Mouse (Mus musculus): ENCODE data around the gene Gm20661. TPM values are rescaled to one million over a fixed set of nuclear protein-coding genes. Genes with fewer than 3 reads are reported as not detected.

Gene Gm20661
- polyA plus RNA-seq (2015; fragmentation: Nextera tagmentation; extraction: Ambion mirVana), result 6.9 and 7.4 TPM in 2 replicates

DNA sequence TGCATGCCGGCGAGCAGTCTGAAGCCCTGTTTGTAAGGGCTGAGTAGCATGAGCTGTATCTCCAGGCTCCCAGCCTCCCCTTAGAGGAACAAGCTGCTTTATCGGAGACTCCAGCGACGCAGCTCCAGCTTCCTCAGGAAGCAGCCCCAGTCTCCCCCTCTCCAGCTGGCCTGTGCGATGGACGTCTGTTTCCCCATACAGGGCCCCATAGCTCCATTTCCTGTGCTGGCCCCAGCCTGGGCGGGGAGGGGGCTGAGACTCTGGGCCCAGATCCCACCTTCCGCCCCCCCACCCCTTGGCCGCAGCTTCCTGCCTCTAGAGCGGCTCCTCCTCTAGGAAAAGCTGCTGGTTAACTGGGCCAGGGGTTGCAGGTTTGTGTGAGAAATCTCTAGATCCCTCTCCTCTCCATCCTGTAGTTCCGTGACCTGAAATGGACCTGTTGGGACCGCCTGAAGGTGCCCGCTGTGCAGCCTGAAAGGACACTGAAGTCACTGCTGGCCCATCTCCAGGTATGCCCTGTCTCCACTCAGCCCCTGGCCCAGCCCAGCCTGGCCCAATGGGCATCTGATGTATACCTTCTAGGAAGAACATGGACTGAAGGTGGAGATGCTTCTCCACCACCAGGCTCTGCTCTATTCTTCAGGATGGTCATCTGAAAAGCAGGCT, at the start of gene Gm20661:
Gene Gm20661 (plus strand): TSS at position 378 of the 666 bp plus-strand sequence.
- H3K4me1 ChIP-seq, result peaks cover 67% of the 10 kb centered on the region
- H3K4me2 ChIP-seq, result peak within 1 kb of the TSS; percentile 81
- peak within 1 kb of the TSS; percentile 99 for H3K27ac ChIP-seq
- peak within 1 kb of the TSS; percentile 70 for H3K4me3 ChIP-seq
- H3K9ac ChIP-seq, result peak within 1 kb of the TSS; percentile 66
- H3K36me3 ChIP-seq, result 0 out of 2 replicates have a peak, but pooled peaks cover 2% of the 10 kb centered on the region
- no peaks in the 10 kb centered on the region for H3K9me3 ChIP-seq
- H3K27me3 ChIP-seq, result no peaks in the 10 kb centered on the region
- 8% methylated on average over 14 of the region's 14 CpGs for WGBS
- peak; percentile 81 for ATAC-seq (ENCODE audit: insufficient number of reproducible peaks, low FRiP score, low TSS enrichment, low read depth)

DNA sequence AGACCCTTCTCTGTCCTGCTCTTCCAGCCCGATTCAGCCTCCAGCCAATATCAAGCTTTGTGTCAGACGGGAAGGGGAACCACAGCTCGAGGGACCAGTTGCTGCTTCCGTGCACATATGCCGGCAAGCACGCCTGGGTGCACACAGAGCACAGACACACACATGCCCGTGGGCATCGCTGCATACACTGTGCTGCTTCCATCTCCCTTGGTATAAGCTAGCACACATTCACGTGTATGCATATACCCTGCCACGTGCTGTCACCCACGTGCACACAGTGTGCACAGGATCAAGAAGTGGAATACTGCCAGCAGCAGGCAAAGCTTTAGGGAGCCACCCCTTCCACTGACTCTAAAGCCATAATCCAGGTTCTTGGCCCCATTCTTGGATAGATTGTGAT, 48.7 kb upstream of the Gm20661 start:
- peaks cover 20% of the 10 kb centered on the region for H3K27me3 ChIP-seq
- no peak overlapping the region for H3K4me3 ChIP-seq
- H3K36me3 ChIP-seq, result no peaks in the 10 kb centered on the region
- H3K27ac ChIP-seq, result no peak overlapping the region
- no peak overlapping the region for H3K9ac ChIP-seq
- 84% methylated on average over 11 of the region's 11 CpGs for WGBS
- H3K4me1 ChIP-seq, result peaks cover 14% of the 10 kb centered on the region
- H3K4me2 ChIP-seq, result no peak overlapping the region
- no peak for ATAC-seq (ENCODE audit: insufficient number of reproducible peaks, low FRiP score, low TSS enrichment, low read depth)
- no peaks in the 10 kb centered on the region for H3K9me3 ChIP-seq

DNA sequence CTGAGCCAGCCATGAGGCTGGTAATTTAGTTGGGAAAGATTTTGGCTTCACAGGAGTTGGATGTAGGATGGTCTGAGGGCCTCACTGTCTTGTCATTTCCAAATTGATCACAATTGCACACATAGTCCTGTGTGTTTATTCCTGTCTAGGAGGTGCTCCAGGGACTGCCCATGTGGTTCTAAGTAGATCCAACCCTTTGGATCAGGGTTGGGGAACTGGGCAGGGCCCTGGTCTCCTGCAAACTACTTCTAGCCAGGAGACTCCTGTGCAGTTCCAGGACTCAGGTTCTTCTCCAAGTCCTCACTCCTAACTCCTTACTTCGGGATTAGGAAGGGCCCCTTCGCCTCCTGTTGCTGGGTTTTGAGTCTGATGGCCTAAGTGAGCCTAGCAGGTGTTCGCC, 47.5 kb upstream of the Gm20661 start, which contains the start of gene Camkv:
Gene Camkv (plus strand): TSS at position 301 of the 400 bp plus-strand sequence.
- H3K27ac ChIP-seq, result no peak within 1 kb of the TSS
- no peak for ATAC-seq (ENCODE audit: insufficient number of reproducible peaks, low FRiP score, low TSS enrichment, low read depth)
- H3K4me3 ChIP-seq, result peak within 1 kb of the TSS; percentile 53
- peaks cover 14% of the 10 kb centered on the region for H3K4me1 ChIP-seq
- WGBS, result 4% methylated on average over 3 of the region's 3 CpGs
- H3K36me3 ChIP-seq, result no peaks in the 10 kb centered on the region
- H3K4me2 ChIP-seq, result peak within 1 kb of the TSS; percentile 97
- peak within 1 kb of the TSS; percentile 55 for H3K9ac ChIP-seq
- H3K27me3 ChIP-seq, result peaks cover 20% of the 10 kb centered on the region
- no peaks in the 10 kb centered on the region for H3K9me3 ChIP-seq

DNA sequence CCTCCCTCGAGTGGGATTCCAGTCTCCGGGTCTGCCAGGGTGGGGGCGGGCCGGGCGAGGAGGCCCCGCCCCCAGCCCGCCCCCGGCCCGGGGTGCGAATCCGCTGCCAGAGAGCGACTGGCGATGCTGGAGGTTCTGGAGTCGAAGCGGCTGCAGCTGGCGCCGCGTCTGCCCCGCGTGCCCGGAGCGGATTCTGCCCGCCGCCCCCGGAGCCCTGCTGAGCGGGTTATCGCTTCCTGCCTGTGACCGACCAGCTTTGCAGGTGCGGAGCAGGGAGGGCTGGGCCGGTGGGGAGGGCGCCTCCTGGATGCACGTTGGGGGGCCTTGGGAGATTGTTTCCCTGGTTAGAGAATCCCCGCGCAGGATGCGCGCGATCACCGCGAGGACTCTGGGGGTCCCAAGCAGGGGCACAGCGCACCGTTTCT, 47.1 kb upstream of the Gm20661 start:
- Histone ChIP-seq H3K27me3 (peaks cover 20% of the 10 kb centered on the region), H3K27ac (no peak overlapping the region), H3K4me2 (peak overlapping the region; percentile 97), H3K36me3 (no peaks in the 10 kb centered on the region), H3K9me3 (no peaks in the 10 kb centered on the region), H3K4me3 (peak overlapping the region; percentile 53), H3K9ac (peak overlapping the region; percentile 55), H3K4me1 (peaks cover 14% of the 10 kb centered on the region)
- ATAC-seq (ENCODE audit: insufficient number of reproducible peaks, low FRiP score, low TSS enrichment, low read depth), result 0 out of 2 replicates have a peak, but pooled peaks have one; percentile 17
- WGBS, result 0% methylated on average over 41 of the region's 41 CpGs

- Histone ChIP-seq H3K4me3 (peak overlapping the region; percentile 53), H3K4me2 (peak overlapping the region; percentile 97), H3K27me3 (peaks cover 20% of the 10 kb centered on the region), H3K9ac (peak overlapping the region; percentile 55), H3K9me3 (no peaks in the 10 kb centered on the region), H3K4me1 (peaks cover 14% of the 10 kb centered on the region), H3K27ac (no peak overlapping the region), H3K36me3 (no peaks in the 10 kb centered on the region)
- WGBS, result under 1% methylated on average over 26 of the region's 29 CpGs
- ATAC-seq (ENCODE audit: insufficient number of reproducible peaks, low FRiP score, low TSS enrichment, low read depth), result no peak
Observed at GRCm38 (mm10) chr9:107936215-107936822, 46.5 kb upstream of the Gm20661 start.

DNA sequence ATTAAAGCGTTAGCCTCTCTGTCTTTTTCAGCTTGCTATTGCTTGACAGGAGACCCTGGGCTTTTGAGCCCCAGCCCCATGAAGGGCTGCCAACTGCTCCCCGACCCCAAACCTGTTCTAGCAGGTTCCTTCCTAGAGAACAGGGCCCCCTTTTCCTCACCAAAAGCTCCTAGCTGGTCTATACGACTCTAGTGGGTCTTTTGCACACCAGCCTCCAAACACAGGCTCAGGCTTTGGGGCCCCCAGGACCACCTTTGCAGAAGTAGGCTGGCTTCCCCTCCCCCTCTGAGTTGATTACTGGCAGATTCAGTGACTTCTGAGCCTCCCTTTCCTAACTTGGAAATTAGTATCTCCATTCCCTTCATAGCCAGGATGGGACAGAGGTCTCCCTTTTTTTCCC, 46.0 kb upstream of the Gm20661 start:
- Histone ChIP-seq H3K4me2 (peak overlapping the region; percentile 97), H3K4me1 (peaks cover 14% of the 10 kb centered on the region), H3K4me3 (peak overlapping the region; percentile 53), H3K36me3 (no peaks in the 10 kb centered on the region), H3K9me3 (no peaks in the 10 kb centered on the region), H3K27me3 (peaks cover 20% of the 10 kb centered on the region), H3K27ac (no peak overlapping the region), H3K9ac (no peak overlapping the region)
- ATAC-seq (ENCODE audit: insufficient number of reproducible peaks, low FRiP score, low TSS enrichment, low read depth), result no peak
- WGBS, result 10% methylated on average over 3 of the region's 3 CpGs

GRCm38 (mm10) chr9:107947241-107948194, 35.3 kb upstream of the Gm20661 start:
- Histone ChIP-seq H3K4me3 (no peak overlapping the region), H3K4me1 (peaks cover 14% of the 10 kb centered on the region), H3K9me3 (no peaks in the 10 kb centered on the region), H3K4me2 (no peak overlapping the region), H3K9ac (no peak overlapping the region), H3K36me3 (no peaks in the 10 kb centered on the region), H3K27ac (no peak overlapping the region), H3K27me3 (no peaks in the 10 kb centered on the region)
- WGBS, result 85% methylated on average over 31 of the region's 31 CpGs
- no peak for ATAC-seq (ENCODE audit: insufficient number of reproducible peaks, low FRiP score, low TSS enrichment, low read depth)

DNA sequence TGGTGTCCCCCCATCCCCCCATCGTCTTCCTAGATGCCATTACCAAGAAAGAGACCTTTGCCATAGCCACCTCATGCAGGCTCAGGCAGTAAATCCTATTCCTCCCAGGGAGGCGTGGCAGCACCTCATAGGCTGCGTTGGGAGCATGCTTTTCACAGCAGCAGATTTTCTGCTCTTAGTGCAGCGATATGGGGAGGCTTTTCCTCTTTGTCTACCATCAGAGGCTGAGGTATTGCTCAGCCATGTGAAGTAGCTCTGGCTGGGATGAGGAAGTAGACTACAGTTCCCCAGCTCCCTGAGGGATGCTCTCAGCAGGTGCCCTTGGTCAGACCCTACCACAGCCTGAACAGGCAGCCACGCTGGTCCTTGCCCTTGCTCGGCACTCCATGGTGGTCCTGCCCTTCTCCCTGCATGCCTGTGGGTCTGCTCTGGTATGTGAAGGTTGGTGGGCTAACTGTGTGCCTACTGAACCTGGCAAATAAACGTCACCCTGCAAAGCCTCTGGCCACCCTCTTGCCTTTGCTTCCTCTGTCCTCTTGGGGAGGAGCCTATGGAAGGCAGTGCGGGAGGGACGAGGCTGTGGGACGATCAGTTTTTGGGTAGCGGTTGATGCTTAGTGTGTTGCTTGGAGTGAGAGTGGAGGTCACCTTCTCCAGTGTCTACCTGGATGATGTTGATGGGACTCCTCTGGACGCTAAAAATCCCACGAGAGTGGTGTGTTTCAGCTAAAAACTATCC, 33.5 kb upstream of the Gm20661 start:
- Histone ChIP-seq H3K4me2 (no peak overlapping the region), H3K4me1 (peaks cover 14% of the 10 kb centered on the region), H3K4me3 (no peak overlapping the region), H3K36me3 (no peaks in the 10 kb centered on the region), H3K9me3 (no peaks in the 10 kb centered on the region), H3K9ac (no peak overlapping the region), H3K27ac (no peak overlapping the region), H3K27me3 (no peaks in the 10 kb centered on the region)
- no peak for ATAC-seq (ENCODE audit: insufficient number of reproducible peaks, low FRiP score, low TSS enrichment, low read depth)
- WGBS, result 76% methylated on average over 13 of the region's 13 CpGs

- Histone ChIP-seq H3K4me1 (peaks cover 14% of the 10 kb centered on the region), H3K27me3 (no peaks in the 10 kb centered on the region), H3K4me2 (peak within 1 kb of the TSS; percentile 64), H3K9me3 (no peaks in the 10 kb centered on the region), H3K9ac (peak within 1 kb of the TSS; percentile 54), H3K27ac (peak within 1 kb of the TSS; percentile 75), H3K4me3 (peak within 1 kb of the TSS; percentile 68), H3K36me3 (no peaks in the 10 kb centered on the region)
- no peak for ATAC-seq (ENCODE audit: insufficient number of reproducible peaks, low FRiP score, low TSS enrichment, low read depth)
- WGBS, result 85% methylated on average over 10 of the region's 10 CpGs
Observed at GRCm38 (mm10) chr9:107949922-107950235, 33.0 kb upstream of the Gm20661 start, which contains the start of gene Traip. Traip (plus strand) TSS chr9:107950136.

DNA sequence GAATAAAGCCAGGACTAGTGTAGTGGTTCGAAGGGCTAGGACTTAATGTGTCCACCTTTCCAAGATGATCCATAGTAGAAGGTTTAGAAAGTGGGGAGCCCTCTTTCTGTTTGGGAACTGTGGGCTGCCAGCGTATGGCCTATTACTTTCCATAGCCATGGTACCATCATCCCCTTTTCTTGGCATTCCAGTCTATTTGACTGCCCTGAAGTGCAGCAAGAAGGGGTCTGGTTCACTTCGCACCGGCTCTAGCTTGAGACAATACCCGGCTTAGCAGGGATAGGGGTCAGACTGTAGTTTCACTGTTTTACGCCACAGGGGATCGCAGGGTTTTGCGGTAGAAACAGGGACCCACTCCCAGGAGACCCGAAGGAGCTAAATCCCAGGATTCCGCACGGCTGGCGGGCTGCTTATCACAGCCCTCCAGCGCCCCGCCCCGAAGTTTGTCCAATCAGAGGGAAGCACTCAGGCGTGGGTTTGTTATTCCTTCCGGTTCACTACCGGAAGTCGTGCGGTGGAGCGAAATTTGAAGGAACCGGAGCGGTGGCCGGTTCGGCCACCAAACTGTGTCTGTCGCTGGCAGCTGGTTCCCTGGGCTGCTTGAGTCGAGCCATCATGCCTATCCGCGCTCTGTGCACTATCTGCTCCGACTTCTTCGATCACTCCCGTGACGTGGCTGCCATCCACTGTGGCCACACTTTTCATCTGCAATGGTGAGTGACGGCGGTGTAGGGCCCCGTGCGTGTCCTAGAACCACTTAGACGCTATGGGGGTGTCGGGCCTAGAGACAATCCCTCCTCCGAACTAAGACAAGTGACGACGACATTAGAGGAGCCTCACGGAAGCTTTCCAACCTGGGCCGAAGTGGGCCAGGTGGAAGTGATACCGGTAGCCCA, 32.1 kb upstream of the Gm20661 start:
- 15% methylated on average over 45 of the region's 45 CpGs for WGBS
- peak overlapping the region; percentile 68 for H3K4me3 ChIP-seq

More for the DNA sequence above, 32.1 kb upstream of the Gm20661 start:
- Histone ChIP-seq H3K9ac (peak overlapping the region; percentile 54), H3K4me2 (peak overlapping the region; percentile 64), H3K9me3 (no peaks in the 10 kb centered on the region), H3K27ac (peak overlapping the region; percentile 75), H3K27me3 (no peaks in the 10 kb centered on the region), H3K4me1 (peaks cover 14% of the 10 kb centered on the region), H3K36me3 (no peaks in the 10 kb centered on the region)
- peak; percentile 77 for ATAC-seq (ENCODE audit: insufficient number of reproducible peaks, low FRiP score, low TSS enrichment, low read depth)

All from limb, embryonic 15.5 days (tissue).